Mouse (Mus musculus): ENCODE measurements at regions not wholly inside any gene's neighbourhood (a gene's known extent, or its start where the extent isn't known, plus 50 kb on each side); places are given as distances from the start of the nearest gene placed in this dataset.

GRCm38 (mm10) chr12:14301676-14302365 is 150.0 kb upstream of the Fam84a start:
- DNase-seq, result no peak
- 52% methylated on average over 2 of the region's 2 CpGs for WGBS
- TF ChIP-seq POLR2A (IDR thresholded peaks at IDR 0.05; ENCODE audit: borderline replicate concordance, extremely low read depth, low read depth, low read length), result no peak
- no peak for TF ChIP-seq CTCF (IDR thresholded peaks at IDR 0.05; ENCODE audit: insufficient read depth, low read length)
- Histone ChIP-seq H3K4me3 (replicated peaks; ENCODE audit: extremely low read depth, low read depth, low read length) (no peak overlapping the region), H3K4me1 (ENCODE audit: control insufficient read depth, insufficient read depth, low read length) (no peaks in the 10 kb centered on the region; the same call in 1 of the 2 replicates)

GRCm38 (mm10) chr12:14292083-14292482 is 140.2 kb upstream of the Fam84a start:
- no peak overlapping the region for H3K4me3 ChIP-seq (replicated peaks; ENCODE audit: extremely low read depth, low read depth, low read length)
- no peak for TF ChIP-seq CTCF (IDR thresholded peaks at IDR 0.05; ENCODE audit: insufficient read depth, low read length)
- no peak for TF ChIP-seq POLR2A (IDR thresholded peaks at IDR 0.05; ENCODE audit: borderline replicate concordance, extremely low read depth, low read depth, low read length)
- 55% methylated on average over 3 of the region's 3 CpGs for WGBS
- DNase-seq, result no peak
- no peaks in the 10 kb centered on the region for H3K4me1 ChIP-seq (ENCODE audit: control insufficient read depth, insufficient read depth, low read length)

GRCm38 (mm10) chr12:14287657-14288056 is 135.8 kb upstream of the Fam84a start:
- TF ChIP-seq CTCF (IDR thresholded peaks at IDR 0.05; ENCODE audit: insufficient read depth, low read length), result no peak
- 82% methylated on average over 2 of the region's 2 CpGs for WGBS
- DNase-seq, result no peak
- no peaks in the 10 kb centered on the region for H3K4me1 ChIP-seq (ENCODE audit: control insufficient read depth, insufficient read depth, low read length)
- H3K4me3 ChIP-seq (replicated peaks; ENCODE audit: extremely low read depth, low read depth, low read length), result no peak overlapping the region

- TF ChIP-seq CTCF (IDR thresholded peaks at IDR 0.05; ENCODE audit: insufficient read depth, low read length) (no peak), POLR2A (IDR thresholded peaks at IDR 0.05; ENCODE audit: borderline replicate concordance, extremely low read depth, low read depth, low read length) (no peak)
- DNase-seq, result no peak
- 85% methylated on average over 1 of the region's 1 CpGs for WGBS
- Histone ChIP-seq H3K4me3 (replicated peaks; ENCODE audit: extremely low read depth, low read depth, low read length) (no peak overlapping the region), H3K4me1 (ENCODE audit: control insufficient read depth, insufficient read depth, low read length) (no peaks in the 10 kb centered on the region)
Observed at GRCm38 (mm10) chr12:14286676-14287075, 134.8 kb upstream of the Fam84a start.

- 70% methylated on average over 2 of the region's 2 CpGs for WGBS
- TF ChIP-seq CTCF (IDR thresholded peaks at IDR 0.05; ENCODE audit: insufficient read depth, low read length), result no peak
- no peak for TF ChIP-seq POLR2A (IDR thresholded peaks at IDR 0.05; ENCODE audit: borderline replicate concordance, extremely low read depth, low read depth, low read length)
- H3K4me1 ChIP-seq (ENCODE audit: control insufficient read depth, insufficient read depth, low read length), result no peaks in the 10 kb centered on the region
- no peak overlapping the region for H3K4me3 ChIP-seq (replicated peaks; ENCODE audit: extremely low read depth, low read depth, low read length)
- peak; percentile 56 for DNase-seq
Observed at GRCm38 (mm10) chr12:14285870-14286535, 134.1 kb upstream of the Fam84a start.

- no peak for DNase-seq
- no peaks in the 10 kb centered on the region for H3K4me1 ChIP-seq (ENCODE audit: control insufficient read depth, insufficient read depth, low read length)
- H3K4me3 ChIP-seq (replicated peaks; ENCODE audit: extremely low read depth, low read depth, low read length), result no peak overlapping the region
- WGBS, result 50% methylated on average over 4 of the region's 4 CpGs
- TF ChIP-seq POLR2A (IDR thresholded peaks at IDR 0.05; ENCODE audit: borderline replicate concordance, extremely low read depth, low read depth, low read length) (no peak), CTCF (IDR thresholded peaks at IDR 0.05; ENCODE audit: insufficient read depth, low read length) (no peak)
Observed at GRCm38 (mm10) chr12:14283106-14283692, 131.3 kb upstream of the Fam84a start.

GRCm38 (mm10) chr12:14275265-14275664 is 123.4 kb upstream of the Fam84a start:
- Histone ChIP-seq H3K4me3 (replicated peaks; ENCODE audit: extremely low read depth, low read depth, low read length) (no peak overlapping the region), H3K4me1 (ENCODE audit: control insufficient read depth, insufficient read depth, low read length) (no peaks in the 10 kb centered on the region)
- TF ChIP-seq POLR2A (IDR thresholded peaks at IDR 0.05; ENCODE audit: borderline replicate concordance, extremely low read depth, low read depth, low read length) (no peak), CTCF (IDR thresholded peaks at IDR 0.05; ENCODE audit: insufficient read depth, low read length) (no peak)
- DNase-seq, result no peak

GRCm38 (mm10) chr12:14274796-14275195 is 122.9 kb upstream of the Fam84a start:
- 94% methylated on average over 5 of the region's 5 CpGs for WGBS
- no peak for DNase-seq
- TF ChIP-seq CTCF (IDR thresholded peaks at IDR 0.05; ENCODE audit: insufficient read depth, low read length), result no peak
- TF ChIP-seq POLR2A (IDR thresholded peaks at IDR 0.05; ENCODE audit: borderline replicate concordance, extremely low read depth, low read depth, low read length), result no peak
- H3K4me1 ChIP-seq (ENCODE audit: control insufficient read depth, insufficient read depth, low read length), result no peaks in the 10 kb centered on the region
- H3K4me3 ChIP-seq (replicated peaks; ENCODE audit: extremely low read depth, low read depth, low read length), result no peak overlapping the region

GRCm38 (mm10) chr12:14271216-14271615 is 119.4 kb upstream of the Fam84a start:
- DNase-seq, result no peak
- H3K4me3 ChIP-seq (replicated peaks; ENCODE audit: extremely low read depth, low read depth, low read length), result no peak overlapping the region
- no peaks in the 10 kb centered on the region for H3K4me1 ChIP-seq (ENCODE audit: control insufficient read depth, insufficient read depth, low read length)
- TF ChIP-seq POLR2A (IDR thresholded peaks at IDR 0.05; ENCODE audit: borderline replicate concordance, extremely low read depth, low read depth, low read length) (no peak), CTCF (IDR thresholded peaks at IDR 0.05; ENCODE audit: insufficient read depth, low read length) (no peak)

- DNase-seq, result no peak
- 83% methylated on average over 2 of the region's 2 CpGs for WGBS
- Histone ChIP-seq H3K4me1 (ENCODE audit: control insufficient read depth, insufficient read depth, low read length) (no peaks in the 10 kb centered on the region), H3K4me3 (replicated peaks; ENCODE audit: extremely low read depth, low read depth, low read length) (no peak overlapping the region)
- no peak for TF ChIP-seq CTCF (IDR thresholded peaks at IDR 0.05; ENCODE audit: insufficient read depth, low read length)
- TF ChIP-seq POLR2A (IDR thresholded peaks at IDR 0.05; ENCODE audit: borderline replicate concordance, extremely low read depth, low read depth, low read length), result no peak
Observed at GRCm38 (mm10) chr12:14261102-14261501, 109.2 kb upstream of the Fam84a start.
